Mouse (Mus musculus) intestine, embryonic 16.5 days (tissue): ENCODE results near the gene Fcna. TPM values are rescaled to one million over a fixed set of nuclear protein-coding genes. Genes with fewer than 3 reads are reported as not detected.

Experiments
- ATAC-seq: fragments of 200-750 bp; cut with Nextera tagmentation; 2 replicates; pipeline ENCODE4 v1.8.0; 2017; ENCODE audit warnings: moderate TSS enrichment, moderate library complexity
- H3K27ac ChIP-seq: fragments of 300-500 bp; sonication (generic); 2 replicates; pipeline ENCODE4 v1.5.1; 2014; ENCODE audit warnings: mild to moderate bottlenecking, low read length
- H3K27me3 ChIP-seq: fragments of 300-500 bp; sonication (generic); replicated peaks from 2 replicates; pipeline ENCODE4 v1.6.1; 2014; ENCODE audit warnings: low read length, control low read depth, mixed read lengths; ENCODE audit not compliant: control insufficient read depth, insufficient read depth
- H3K36me3 ChIP-seq: fragments of 300-500 bp; sonication (generic); 2 replicates; pipeline ENCODE4 v1.6.1; 2014; ENCODE audit warnings: low read length, control low read depth; ENCODE audit not compliant: control insufficient read depth, insufficient read depth
- H3K4me1 ChIP-seq: fragments of 300-500 bp; sonication (generic); 2 replicates; pipeline ENCODE4 v1.6.1; 2014; ENCODE audit warnings: low read length, control low read depth, mixed read lengths; ENCODE audit not compliant: control insufficient read depth, insufficient read depth
- H3K4me2 ChIP-seq: fragments of 300-500 bp; sonication (generic); 2 replicates; pipeline ENCODE4 v1.6.1; 2014; ENCODE audit warnings: low read depth, low read length, control low read depth
- H3K4me3 ChIP-seq: fragments of 300-500 bp; sonication (generic); 2 replicates; pipeline ENCODE4 v1.5.1; 2014; ENCODE audit warnings: mild to moderate bottlenecking, low read length
- H3K9ac ChIP-seq: fragments of 300-500 bp; sonication (generic); 2 replicates; pipeline ENCODE4 v1.6.1; 2014; ENCODE audit warnings: low read depth, low read length
- H3K9me3 ChIP-seq: fragments of 300-500 bp; sonication (generic); 2 replicates; pipeline ENCODE4 v1.6.1; 2016; ENCODE audit warnings: low read length, control low read depth; ENCODE audit not compliant: control insufficient read depth
- whole genome bisulfite sequencing: fragments of 180-500 bp; shearing (Covaris S2); extraction: QIAGEN DNeasy Blood & Tissue Kit; methylation state at CpG from one replicate; pipeline ENCODE4 v1.1.7; 2014; 5-methylcytosine and 5-hydroxymethylcytosine counted together
- polyA plus RNA-seq: library from polyadenylated mRNA; unstranded; fragments of >200 nt; fragmentation: Nextera tagmentation; extraction: Ambion mirVana; gene quantifications from 2 replicates; pipeline ENCODE4 v1.2.1, GENCODE M21; 2015

The Fcna gene
- polyA plus RNA-seq, 1 experiment from 2014 or later = 7.1 TPM

DNA sequence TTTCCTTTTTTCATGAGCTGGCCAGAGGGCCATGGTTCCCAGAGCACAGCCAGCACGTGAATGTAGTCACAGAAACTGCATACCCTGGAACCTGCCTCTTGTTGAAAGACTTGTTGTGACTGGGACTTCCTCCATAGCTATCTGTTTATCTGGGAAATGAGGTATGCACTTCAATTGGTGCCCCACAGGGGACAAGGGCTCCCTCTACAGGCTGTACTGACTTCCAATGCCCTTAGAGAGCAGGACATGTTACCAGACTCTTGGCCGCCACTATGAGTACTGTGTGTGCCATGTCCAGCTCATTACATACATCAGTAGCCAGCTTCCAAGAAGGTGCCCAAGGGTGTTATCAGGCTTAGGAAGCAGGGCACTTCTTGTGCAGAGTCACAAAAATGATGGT, 36.0 kb downstream of the Fcna start:
- Histone ChIP-seq H3K4me2 (no peak overlapping the region), H3K9me3 (no peaks in the 10 kb centered on the region), H3K9ac (no peak overlapping the region), H3K27ac (no peak overlapping the region), H3K4me1 (no peaks in the 10 kb centered on the region), H3K27me3 (no peaks in the 10 kb centered on the region), H3K36me3 (peaks cover 21% of the 10 kb centered on the region), H3K4me3 (no peak overlapping the region)
- 83% methylated on average over 2 of the region's 2 CpGs for WGBS
- ATAC-seq = peak; percentile 28; the same call in 1 of the 2 replicates

- Histone ChIP-seq H3K4me1 (no peaks in the 10 kb centered on the region), H3K9me3 (no peaks in the 10 kb centered on the region), H3K36me3 (peaks cover 14% of the 10 kb centered on the region; the same call in 1 of the 2 replicates), H3K4me3 (no peak overlapping the region), H3K9ac (no peak overlapping the region), H3K27ac (no peak overlapping the region), H3K4me2 (no peak overlapping the region), H3K27me3 (no peaks in the 10 kb centered on the region)
- 93% methylated on average over 8 of the region's 8 CpGs for WGBS
- no peak for ATAC-seq
Measured at GRCm38 (mm10) chr2:25588227-25588907, 39.5 kb downstream of the Fcna start.

DNA sequence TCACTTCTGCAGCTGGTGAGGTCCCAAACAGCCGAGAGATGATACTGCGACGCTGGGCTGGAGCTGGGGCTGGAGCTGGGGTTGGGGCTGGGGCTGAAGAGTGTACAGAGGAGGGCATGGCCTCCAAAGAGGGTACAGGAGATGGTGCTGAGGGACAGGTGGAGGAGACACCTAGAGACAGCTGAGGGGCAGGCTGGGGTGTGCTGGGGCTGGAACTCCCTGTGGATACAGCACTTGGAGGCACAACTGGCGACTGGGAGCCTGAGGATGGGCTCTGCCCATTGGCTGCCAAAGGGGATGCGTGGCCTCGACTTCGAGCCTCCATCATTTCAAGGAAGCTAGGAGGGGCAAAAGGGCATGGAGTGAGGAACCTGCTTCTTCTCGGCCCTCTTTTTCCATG, 40.5 kb downstream of the Fcna start:
- 92% methylated on average over 8 of the region's 8 CpGs for WGBS
- Histone ChIP-seq H3K4me3 (no peak overlapping the region), H3K4me1 (peaks cover 10% of the 10 kb centered on the region), H3K27me3 (no peaks in the 10 kb centered on the region), H3K4me2 (no peak overlapping the region), H3K27ac (no peak overlapping the region), H3K36me3 (peaks cover 10% of the 10 kb centered on the region; the same call in 1 of the 2 replicates), H3K9ac (no peak overlapping the region), H3K9me3 (no peaks in the 10 kb centered on the region)
- ATAC-seq = no peak

DNA sequence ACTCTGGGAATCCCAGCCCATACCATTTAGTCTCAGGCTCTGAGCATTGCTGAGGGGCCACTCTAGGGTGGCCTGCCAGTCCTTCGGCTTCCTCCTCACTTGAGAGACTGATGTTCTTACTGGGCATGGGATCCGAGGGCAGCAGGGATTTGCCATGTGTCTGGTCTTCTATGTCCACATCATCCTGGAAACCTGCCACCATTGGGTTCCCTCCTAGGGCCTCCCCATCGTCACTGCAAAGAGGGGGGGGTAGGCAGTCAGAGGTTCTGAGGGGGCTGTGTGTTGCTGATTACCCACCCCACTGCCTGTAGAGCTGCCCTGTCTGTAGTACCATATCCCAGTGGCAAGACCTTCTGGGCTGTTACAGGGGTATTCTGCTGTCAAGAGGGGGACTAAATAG, 42.2 kb downstream of the Fcna start:
- 87% methylated on average over 3 of the region's 3 CpGs for WGBS
- peaks cover 6% of the 10 kb centered on the region; the same call in 1 of the 2 replicates for H3K36me3 ChIP-seq
- no peak overlapping the region for H3K9ac ChIP-seq

DNA sequence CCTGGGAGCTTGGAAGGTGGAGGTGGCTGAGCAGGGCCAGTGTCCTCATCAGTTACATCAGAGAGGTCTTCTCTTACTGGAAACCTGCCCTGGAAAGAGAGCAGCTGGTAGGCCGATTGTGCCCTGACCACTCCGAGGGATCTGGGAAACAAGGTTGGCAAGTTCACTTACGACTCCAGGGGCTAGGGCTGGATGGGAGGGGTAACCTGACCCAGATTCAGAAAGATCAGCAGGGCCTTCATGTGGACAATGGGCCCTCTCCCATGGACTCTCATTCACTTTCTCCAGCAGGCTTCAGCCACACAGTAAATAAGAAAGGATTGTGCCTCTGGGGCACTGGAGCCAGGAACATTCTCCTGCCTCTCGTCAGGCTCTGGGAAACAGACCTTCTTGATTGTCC, 43.0 kb downstream of the Fcna start:
- no peak overlapping the region for H3K9ac ChIP-seq
- peaks cover 32% of the 10 kb centered on the region for H3K4me1 ChIP-seq
- no peak overlapping the region for H3K4me3 ChIP-seq
- WGBS = 80% methylated on average over 4 of the region's 4 CpGs
- peaks cover 8% of the 10 kb centered on the region for H3K27me3 ChIP-seq
- H3K36me3 ChIP-seq = peaks cover 6% of the 10 kb centered on the region; the same call in 1 of the 2 replicates
- H3K9me3 ChIP-seq = no peaks in the 10 kb centered on the region
- H3K4me2 ChIP-seq = no peak overlapping the region
- ATAC-seq = no peak
- H3K27ac ChIP-seq = no peak overlapping the region

More for the DNA sequence above, 42.2 kb downstream of the Fcna start:
- no peak overlapping the region for H3K27ac ChIP-seq
- H3K27me3 ChIP-seq = peaks cover under 1% of the 10 kb centered on the region; the same call in 1 of the 2 replicates
- H3K9me3 ChIP-seq = no peaks in the 10 kb centered on the region
- peaks cover 25% of the 10 kb centered on the region for H3K4me1 ChIP-seq
- ATAC-seq = no peak
- no peak overlapping the region for H3K4me3 ChIP-seq
- H3K4me2 ChIP-seq = no peak overlapping the region

DNA sequence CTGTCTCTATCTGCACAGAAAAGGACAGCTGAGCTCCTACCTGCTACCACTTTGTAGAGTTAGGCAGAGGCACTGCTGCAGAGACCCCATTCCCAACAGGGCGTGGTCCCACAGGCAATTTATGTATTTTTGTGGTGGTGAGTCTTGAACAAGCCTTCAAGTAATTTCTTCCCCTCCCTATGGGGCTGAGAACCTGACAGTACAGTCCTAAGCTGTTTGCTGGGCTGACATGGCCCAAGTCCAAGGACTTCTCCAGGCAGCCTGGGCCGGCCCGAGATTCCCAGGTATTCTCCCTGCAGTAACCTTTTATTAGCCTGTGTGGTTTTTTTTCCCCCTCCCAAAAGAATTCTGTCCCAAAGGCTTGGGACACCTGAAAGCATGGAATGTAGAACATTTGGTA, 43.7 kb downstream of the Fcna start:
- Histone ChIP-seq H3K4me3 (no peak overlapping the region), H3K27me3 (peaks cover 15% of the 10 kb centered on the region), H3K27ac (no peak overlapping the region), H3K36me3 (peaks cover 6% of the 10 kb centered on the region; the same call in 1 of the 2 replicates), H3K9me3 (no peaks in the 10 kb centered on the region), H3K4me1 (peaks cover 39% of the 10 kb centered on the region), H3K9ac (no peak overlapping the region), H3K4me2 (no peak overlapping the region)
- 77% methylated on average over 3 of the region's 3 CpGs for WGBS
- no peak for ATAC-seq

DNA sequence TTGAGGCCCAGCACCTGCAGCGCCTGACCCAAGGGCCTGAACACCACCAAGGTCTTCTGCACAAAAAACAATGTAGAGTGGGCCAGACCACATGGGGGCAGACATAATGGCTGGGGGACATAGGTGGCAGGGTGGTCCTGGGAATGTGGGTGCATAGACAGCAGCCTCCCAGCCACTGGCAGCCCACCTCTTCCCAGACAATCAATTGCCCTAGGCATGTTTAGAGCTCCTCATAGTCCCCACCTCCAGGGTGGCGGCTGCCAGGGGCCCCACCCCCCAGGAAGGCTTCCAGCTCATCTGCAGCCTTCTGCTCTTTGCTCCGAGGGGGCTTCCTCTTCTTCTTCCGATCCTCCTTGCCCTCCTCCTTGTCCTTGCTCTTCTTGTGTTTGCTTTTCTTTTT, 44.3 kb downstream of the Fcna start:
- Histone ChIP-seq H3K4me2 (no peak overlapping the region), H3K4me3 (no peak overlapping the region), H3K27me3 (peaks cover 21% of the 10 kb centered on the region), H3K4me1 (peaks cover 43% of the 10 kb centered on the region), H3K36me3 (peaks cover 6% of the 10 kb centered on the region; the same call in 1 of the 2 replicates), H3K27ac (no peak overlapping the region), H3K9ac (no peak overlapping the region), H3K9me3 (0 out of 2 replicates have a peak, but pooled peaks cover under 1% of the 10 kb centered on the region)
- WGBS = 51% methylated on average over 4 of the region's 4 CpGs
- no peak for ATAC-seq

GRCm38 (mm10) chr2:25583120-25583481, 44.7 kb downstream of the Fcna start:
- Histone ChIP-seq H3K27me3 (peaks cover 26% of the 10 kb centered on the region), H3K4me2 (no peak overlapping the region), H3K36me3 (peaks cover 6% of the 10 kb centered on the region; the same call in 1 of the 2 replicates), H3K27ac (no peak overlapping the region), H3K9ac (no peak overlapping the region), H3K4me3 (no peak overlapping the region), H3K4me1 (peaks cover 48% of the 10 kb centered on the region), H3K9me3 (0 out of 2 replicates have a peak, but pooled peaks cover 4% of the 10 kb centered on the region)
- 68% methylated on average over 6 of the region's 6 CpGs for WGBS
- ATAC-seq = no peak

DNA sequence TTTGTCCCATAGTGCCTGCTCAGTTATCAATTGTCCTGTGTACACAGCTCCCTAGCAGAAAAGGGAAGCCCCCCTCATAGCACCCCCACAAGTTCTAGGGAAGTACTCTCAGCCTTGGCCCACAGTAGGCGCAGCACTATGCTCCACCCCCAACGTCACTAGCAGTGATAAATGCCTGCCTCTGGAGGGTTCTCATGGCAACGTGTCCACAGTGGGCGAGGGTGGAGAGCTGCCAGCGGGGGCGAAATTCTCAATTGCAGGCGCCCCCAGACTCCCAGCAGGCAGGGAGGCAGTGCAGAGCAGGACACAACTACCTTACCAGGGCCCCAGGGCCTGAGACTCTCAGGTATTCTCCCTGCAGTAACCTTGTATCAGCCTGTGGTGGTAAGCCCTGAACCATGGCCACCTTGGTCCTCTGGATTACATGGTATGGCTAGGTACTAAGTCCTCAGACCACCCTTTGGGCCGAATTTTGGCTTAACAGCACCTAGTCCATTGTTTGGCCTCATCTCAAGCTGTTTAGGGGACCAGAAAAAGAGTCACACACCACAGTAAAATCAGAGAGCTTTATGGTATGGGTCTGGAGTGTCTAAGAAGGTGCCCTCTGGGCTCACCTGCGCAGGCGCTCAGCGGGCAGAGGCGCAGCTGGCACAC, 45.2 kb downstream of the Fcna start:
- no peak overlapping the region for H3K4me2 ChIP-seq
- WGBS = 44% methylated on average over 12 of the region's 12 CpGs
- H3K36me3 ChIP-seq = peaks cover 6% of the 10 kb centered on the region; the same call in 1 of the 2 replicates
- H3K9ac ChIP-seq = no peak overlapping the region
- peaks cover 31% of the 10 kb centered on the region for H3K27me3 ChIP-seq
- H3K9me3 ChIP-seq = 0 out of 2 replicates have a peak, but pooled peaks cover 4% of the 10 kb centered on the region
- no peak overlapping the region for H3K4me3 ChIP-seq
- H3K4me1 ChIP-seq = peaks cover 53% of the 10 kb centered on the region
- H3K27ac ChIP-seq = no peak overlapping the region
- no peak for ATAC-seq
